ENCODE assay signal across 9 mouse cellular contexts in the genomic region with DNA sequence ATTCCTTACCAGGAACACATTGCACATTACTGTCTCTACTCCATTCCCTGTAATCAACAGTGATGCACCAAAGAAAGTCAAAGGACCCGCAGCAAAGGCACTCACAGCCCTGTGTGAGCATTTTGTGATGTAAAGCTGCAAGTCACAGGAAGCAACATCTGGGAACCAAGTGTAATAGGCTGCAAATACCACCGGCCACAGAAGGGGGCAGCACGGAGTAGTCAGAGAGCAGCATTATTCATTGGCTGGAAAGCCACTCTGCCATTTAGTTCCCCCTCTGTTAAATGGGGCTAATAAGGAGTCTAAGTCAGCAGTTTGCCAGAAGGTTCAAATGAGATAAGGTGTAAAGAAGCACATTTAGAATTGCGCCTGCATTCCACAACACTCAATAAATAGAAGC.
DNase-seq lines count a peak whose midpoint lies in the region; ATAC-seq and TF ChIP-seq lines count a peak whose summit lies in the region.
"Had no signal": no experiment of that assay in that cellular context is flagged by ENCODE, and none has a peak within 500 bp of the region (broad histone marks: within the 10 kb centered on the region; RNA-seq: fewer than 3 reads in every experiment).

No protein-coding gene starts in this region.

- H3K36me3 ChIP-seq in heart, embryonic 10.5 days: no peaks in the 10 kb centered on the region
- H3K36me3 ChIP-seq in heart, embryonic 11.5 days (ENCODE audit: control insufficient read depth, insufficient read depth, low read length): no peaks in the 10 kb centered on the region
- no peaks in the 10 kb centered on the region for H3K36me3 ChIP-seq in neural tube, embryonic 11.5 days (ENCODE audit: control insufficient read depth, insufficient read depth, low read length)
- no peaks in the 10 kb centered on the region for H3K36me3 ChIP-seq in neural tube, embryonic 15.5 days
- H3K36me3 ChIP-seq: limb, embryonic 13.5 days had no signal

- H3K9ac ChIP-seq in heart, embryonic 11.5 days (ENCODE audit: low read depth, low read length): no peak overlapping the region
- H3K9ac ChIP-seq in neural tube, embryonic 11.5 days (ENCODE audit: low read length): no peak overlapping the region
- H3K9ac ChIP-seq in neural tube, embryonic 15.5 days (replicated peaks): no peak overlapping the region
- H3K9ac ChIP-seq: limb, embryonic 13.5 days had no signal

- H3K9me3 ChIP-seq in heart, embryonic 10.5 days: no peaks in the 10 kb centered on the region
- no peaks in the 10 kb centered on the region for H3K9me3 ChIP-seq in heart, embryonic 11.5 days (replicated peaks; ENCODE audit: control insufficient read depth, low read length)
- no peaks in the 10 kb centered on the region for H3K9me3 ChIP-seq in neural tube, embryonic 11.5 days (ENCODE audit: control insufficient read depth, low read length)
- H3K9me3 ChIP-seq in neural tube, embryonic 15.5 days (replicated peaks): no peaks in the 10 kb centered on the region
- H3K9me3 ChIP-seq: limb, embryonic 13.5 days had no signal

- peak; percentile 49; the same call in 1 of the 2 replicates for TF ChIP-seq CTCF in brain, embryonic 14.5 days (IDR thresholded peaks at IDR 0.05; ENCODE audit: borderline replicate concordance, extremely low read depth, insufficient read depth, insufficient read length)

- no peaks in the 10 kb centered on the region for H3K4me1 ChIP-seq in heart, embryonic 10.5 days
- no peaks in the 10 kb centered on the region for H3K4me1 ChIP-seq in heart, embryonic 11.5 days (ENCODE audit: control insufficient read depth, insufficient read depth, low read length)
- no peaks in the 10 kb centered on the region for H3K4me1 ChIP-seq in neural tube, embryonic 11.5 days (ENCODE audit: control insufficient read depth, insufficient read depth, low read length)
- 0 out of 2 replicates have a peak, but pooled peaks cover 2% of the 10 kb centered on the region for H3K4me1 ChIP-seq in neural tube, embryonic 15.5 days

- TF ChIP-seq POLR2A in brain, embryonic 14.5 days (IDR thresholded peaks at IDR 0.05; ENCODE audit: borderline replicate concordance, extremely low read depth, insufficient read depth, insufficient read length, poor library complexity, severe bottlenecking): no peak

- no peak overlapping the region for H3K4me3 ChIP-seq in heart, embryonic 10.5 days
- H3K4me3 ChIP-seq in heart, embryonic 11.5 days (ENCODE audit: low read depth, low read length): no peak overlapping the region
- H3K4me3 ChIP-seq in neural tube, embryonic 11.5 days (ENCODE audit: low read depth, low read length): no peak overlapping the region
- H3K4me3 ChIP-seq in neural tube, embryonic 15.5 days (replicated peaks): no peak overlapping the region
- H3K4me3 ChIP-seq: limb, embryonic 13.5 days had no signal

- no peak overlapping the region for H3K27ac ChIP-seq in heart, embryonic 10.5 days
- H3K27ac ChIP-seq in heart, embryonic 11.5 days (ENCODE audit: low read depth, low read length): no peak overlapping the region
- H3K27ac ChIP-seq in neural tube, embryonic 11.5 days (ENCODE audit: low read depth, low read length): no peak overlapping the region
- H3K27ac ChIP-seq in neural tube, embryonic 15.5 days (replicated peaks): no peak overlapping the region
- H3K27ac ChIP-seq: limb, embryonic 13.5 days had no signal

- DNase-seq in heart, embryonic 10.5 days (ENCODE audit: low spot score): peak; percentile 69
- DNase-seq in neural tube, embryonic 11.5 days (ENCODE audit: low spot score): peak; percentile 44
- no peak for DNase-seq in brain, embryonic 14.5 days (ENCODE audit: low read depth)
- DNase-seq in urinary bladder, postnatal 36 days (ENCODE audit: low spot score in 2 of 2): no peak

- H3K4me2 ChIP-seq in heart, embryonic 11.5 days: no peak overlapping the region
- no peak overlapping the region for H3K4me2 ChIP-seq in neural tube, embryonic 11.5 days (ENCODE audit: low read depth)
- no peak overlapping the region for H3K4me2 ChIP-seq in neural tube, embryonic 15.5 days
- H3K4me2 ChIP-seq: limb, embryonic 13.5 days had no signal

- 55% methylated on average over 4 of the region's 4 CpGs for WGBS in heart, embryonic 10.5 days
- 51% methylated on average over 4 of the region's 4 CpGs for WGBS in heart, embryonic 11.5 days (ENCODE audit: insufficient replicate concordance)
- WGBS in neural tube, embryonic 11.5 days: 40% methylated on average over 4 of the region's 4 CpGs
- 49% methylated on average over 4 of the region's 4 CpGs for WGBS in neural tube, embryonic 15.5 days

- ATAC-seq in heart, embryonic 11.5 days (replicated peaks; ENCODE audit: insufficient number of reproducible peaks, low FRiP score, low TSS enrichment): no peak
- no peak for ATAC-seq in neural tube, embryonic 11.5 days (ENCODE audit: insufficient read depth, low FRiP score, low TSS enrichment)
- no peak for ATAC-seq in neural tube, embryonic 15.5 days (ENCODE audit: low FRiP score)
- ATAC-seq in megakaryocyte progenitor cell, adult 5-6 weeks (replicated peaks; ENCODE audit: poor library complexity): peak; percentile 50; the same call in 1 of the 2 replicates
- no peak for ATAC-seq in cerebellum, adult (ENCODE audit: insufficient number of reproducible peaks, low FRiP score, low TSS enrichment)

- H3K27me3 ChIP-seq in heart, embryonic 10.5 days (ENCODE audit: insufficient read depth, poor library complexity, severe bottlenecking): no peaks in the 10 kb centered on the region; the same call in 1 of the 2 replicates
- H3K27me3 ChIP-seq in heart, embryonic 11.5 days (ENCODE audit: control insufficient read depth, insufficient read depth, low read length): 0 out of 2 replicates have a peak, but pooled peaks cover 2% of the 10 kb centered on the region
- no peaks in the 10 kb centered on the region for H3K27me3 ChIP-seq in neural tube, embryonic 11.5 days (ENCODE audit: control insufficient read depth, insufficient read depth, low read length)
- H3K27me3 ChIP-seq in neural tube, embryonic 15.5 days (replicated peaks): no peaks in the 10 kb centered on the region

Comparison
In these comparisons a context has a peak if more than half of its experiments do, and no peak if none do; other contexts are left out.
1. DNase-seq: peak in heart, embryonic 10.5 days (single experiment) and neural tube, embryonic 11.5 days (single experiment); none in brain, embryonic 14.5 days (single experiment) and urinary bladder, postnatal 36 days (0 of 2).